Mouse (Mus musculus) kidney, adult 2 months (tissue): ENCODE measurements around the gene Bbip1. TPM values are rescaled to one million over a fixed set of nuclear protein-coding genes. Genes with fewer than 3 reads are reported as not detected.
A peak's percentile ranks its signal among the peaks of the same experiment; 100 is the strongest.
"Not testable (repeated sequence)": the region's sequence is repeated elsewhere in the genome, so short reads cannot be mapped to it uniquely, and the experiment has no call there.

Experiments
- DNase-seq: peaks from one replicate; pipeline ENCODE4 v3.0.0; 2021
- H3K27ac ChIP-seq: fragments of 200-500 bp; 2 replicates; pipeline ENCODE4 v1.5.1; 2012; ENCODE audit warnings: low read depth, low read length, control low read depth, inconsistent platforms; ENCODE audit not compliant: insufficient read depth
- H3K27me3 ChIP-seq: fragments of 200-500 bp; replicated peaks from 2 replicates; pipeline ENCODE4 v1.6.1; 2012; ENCODE audit warnings: mild to moderate bottlenecking, moderate library complexity, low read length, inconsistent platforms; ENCODE audit not compliant: control insufficient read depth, insufficient read depth
- H3K36me3 ChIP-seq: fragments of 200-500 bp; 2 replicates; pipeline ENCODE4 v1.6.1; 2012; ENCODE audit warnings: mild to moderate bottlenecking, moderate library complexity, low read length, inconsistent platforms; ENCODE audit not compliant: control insufficient read depth, insufficient read depth
- H3K4me1 ChIP-seq: fragments of 200-500 bp; 2 replicates; pipeline ENCODE4 v1.6.1; 2011; ENCODE audit warnings: low read length; ENCODE audit not compliant: control insufficient read depth, insufficient read depth
- H3K4me3 ChIP-seq: fragments of 200-500 bp; 2 replicates; pipeline ENCODE4 v1.5.1; 2011; ENCODE audit warnings: mild to moderate bottlenecking, low read depth, low read length, control low read depth; ENCODE audit not compliant: insufficient read depth
- CTCF ChIP-seq: fragments of 200-500 bp; conservative IDR thresholded peaks from 2 replicates; pipeline ENCODE4 v1.5.1; 2011; ENCODE audit warnings: low read depth, mild to moderate bottlenecking, control low read depth, low read length, moderate library complexity, mixed read lengths; ENCODE audit not compliant: insufficient read depth, insufficient read length
- POLR2A ChIP-seq: fragments of 200-500 bp; IDR thresholded peaks from one replicate; pipeline ENCODE4 v1.6.1; 2011; ENCODE audit warnings: low read depth, low read length, control low read depth
- WGBS: fragments of 180-500 bp; shearing (Covaris S2); methylation state at CpG from one replicate; pipeline ENCODE4 v1.1.7; 2018; 5-methylcytosine and 5-hydroxymethylcytosine counted together
- polyA plus RNA-seq: library from polyadenylated mRNA; depleted of rRNA; stranded (reverse); fragments of >200 nt; gene quantifications from 2 replicates; pipeline ENCODE4 v1.2.3, GENCODE M21; 2012

Bbip1 gene
- polyA plus RNA-seq, 1 experiment, result 12.6 TPM

- Histone ChIP-seq H3K27ac (no peak overlapping the region), H3K4me3 (no peak overlapping the region), H3K4me1 (peaks cover 10% of the 10 kb centered on the region; the same call in 1 of the 2 replicates), H3K27me3 (no peaks in the 10 kb centered on the region), H3K36me3 (no peaks in the 10 kb centered on the region; the same call in 1 of the 2 replicates)
- no peak for TF ChIP-seq CTCF
- TF ChIP-seq POLR2A, result no peak
- 62% methylated on average over 7 of the region's 7 CpGs for WGBS
- DNase-seq, result no peak
These were observed 27.5 kb upstream of the Bbip1 start for GRCm38 (mm10) chr19:53971938-53972337.

- Histone ChIP-seq H3K4me1 (peaks cover 8% of the 10 kb centered on the region; the same call in 1 of the 2 replicates), H3K27me3 (no peaks in the 10 kb centered on the region), H3K36me3 (no peaks in the 10 kb centered on the region), H3K4me3 (no peak overlapping the region), H3K27ac (no peak overlapping the region)
- 77% methylated on average over 3 of the region's 3 CpGs for WGBS
- TF ChIP-seq POLR2A (no peak), CTCF (no peak)
- no peak for DNase-seq
These were observed 24.8 kb upstream of the Bbip1 start for GRCm38 (mm10) chr19:53969226-53969625.

DNA sequence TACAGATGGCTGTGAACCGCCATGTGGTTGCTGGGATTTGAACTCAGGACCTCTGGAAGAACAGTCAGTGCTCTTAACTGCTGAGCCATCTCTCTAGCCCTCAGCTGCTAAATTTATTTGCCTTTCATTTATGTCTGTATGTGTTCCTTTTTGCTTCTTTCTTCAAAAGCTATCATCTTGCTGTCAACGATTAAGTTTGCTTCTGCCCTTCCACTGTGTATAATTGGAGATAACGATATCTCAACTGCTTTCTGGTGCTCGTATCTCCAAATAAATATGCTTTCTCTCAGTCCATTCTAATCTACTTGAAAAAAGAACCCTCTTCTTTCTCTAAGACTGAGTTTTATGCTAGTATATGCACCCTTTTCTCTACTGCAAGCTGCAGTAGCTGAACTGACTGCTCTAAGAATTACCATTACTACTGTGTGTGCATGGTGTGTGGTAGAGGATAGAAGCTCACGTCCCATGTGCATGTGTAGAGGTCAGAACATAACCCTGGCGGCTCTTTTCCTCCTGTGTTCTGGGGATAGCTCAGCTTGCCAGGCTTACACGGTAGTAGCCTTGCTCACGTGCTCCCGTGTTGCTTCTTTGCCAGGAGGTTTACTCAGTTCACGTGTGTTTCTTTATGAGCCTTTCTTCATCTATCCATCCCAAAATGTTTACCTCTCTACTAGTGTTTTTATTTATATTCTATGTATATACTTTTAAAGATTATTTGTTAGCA lies 20.6 kb upstream of the Bbip1 start:
- TF ChIP-seq POLR2A (no peak), CTCF (no peak)
- WGBS, result 86% methylated on average over 10 of the region's 10 CpGs
- no peak for DNase-seq

DNA sequence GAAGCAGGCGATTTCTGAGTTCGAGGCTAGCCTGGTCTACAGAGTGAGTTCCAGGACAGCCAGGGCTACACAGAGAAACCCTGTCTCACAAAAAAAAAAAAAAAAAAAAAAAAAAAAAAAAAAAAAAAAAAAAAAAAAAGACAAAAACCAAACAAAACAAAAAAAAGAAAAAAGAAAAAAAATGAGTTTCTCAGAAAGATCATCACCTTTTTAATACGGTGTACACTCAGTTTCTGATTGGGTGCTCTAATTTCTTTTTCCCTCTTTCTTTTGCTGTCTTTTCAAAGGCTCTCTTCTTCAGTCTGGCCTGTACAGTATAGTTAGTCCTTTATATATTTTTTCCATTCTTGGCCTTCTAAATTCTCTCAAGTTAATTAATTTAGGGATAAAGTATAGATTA lies 19.9 kb upstream of the Bbip1 start:
- H3K27me3 ChIP-seq, H3K4me1 ChIP-seq, H3K4me3 ChIP-seq, DNase-seq, H3K36me3 ChIP-seq, H3K27ac ChIP-seq: not testable (repeated sequence)
- 92% methylated on average over 3 of the region's 3 CpGs for WGBS

More for the DNA sequence above, 20.6 kb upstream of the Bbip1 start:
- Histone ChIP-seq H3K27me3 (no peaks in the 10 kb centered on the region), H3K4me3 (no peak overlapping the region), H3K36me3 (no peaks in the 10 kb centered on the region), H3K27ac (no peak overlapping the region), H3K4me1 (peaks cover 4% of the 10 kb centered on the region; the same call in 1 of the 2 replicates)

- WGBS, result 80% methylated on average over 4 of the region's 4 CpGs
- no peak for TF ChIP-seq POLR2A
- TF ChIP-seq CTCF, result no peak
- no peaks in the 10 kb centered on the region for H3K27me3 ChIP-seq
- H3K4me3 ChIP-seq, result no peak overlapping the region
- H3K27ac ChIP-seq, result no peak overlapping the region
- no peak for DNase-seq
- peaks cover 4% of the 10 kb centered on the region; the same call in 1 of the 2 replicates for H3K4me1 ChIP-seq
- no peaks in the 10 kb centered on the region for H3K36me3 ChIP-seq
These were observed 18.1 kb upstream of the Bbip1 start for GRCm38 (mm10) chr19:53962511-53962910.

- TF ChIP-seq CTCF, result no peak
- TF ChIP-seq POLR2A, result no peak
- no peaks in the 10 kb centered on the region for H3K27me3 ChIP-seq
- H3K4me1 ChIP-seq, result peaks cover 4% of the 10 kb centered on the region; the same call in 1 of the 2 replicates
- H3K4me3 ChIP-seq, result no peak overlapping the region
- H3K27ac ChIP-seq, result no peak overlapping the region
- no peaks in the 10 kb centered on the region for H3K36me3 ChIP-seq
- 96% methylated on average over 2 of the region's 2 CpGs for WGBS
- no peak for DNase-seq
These were observed 13.1 kb upstream of the Bbip1 start for GRCm38 (mm10) chr19:53957513-53957912.

DNA sequence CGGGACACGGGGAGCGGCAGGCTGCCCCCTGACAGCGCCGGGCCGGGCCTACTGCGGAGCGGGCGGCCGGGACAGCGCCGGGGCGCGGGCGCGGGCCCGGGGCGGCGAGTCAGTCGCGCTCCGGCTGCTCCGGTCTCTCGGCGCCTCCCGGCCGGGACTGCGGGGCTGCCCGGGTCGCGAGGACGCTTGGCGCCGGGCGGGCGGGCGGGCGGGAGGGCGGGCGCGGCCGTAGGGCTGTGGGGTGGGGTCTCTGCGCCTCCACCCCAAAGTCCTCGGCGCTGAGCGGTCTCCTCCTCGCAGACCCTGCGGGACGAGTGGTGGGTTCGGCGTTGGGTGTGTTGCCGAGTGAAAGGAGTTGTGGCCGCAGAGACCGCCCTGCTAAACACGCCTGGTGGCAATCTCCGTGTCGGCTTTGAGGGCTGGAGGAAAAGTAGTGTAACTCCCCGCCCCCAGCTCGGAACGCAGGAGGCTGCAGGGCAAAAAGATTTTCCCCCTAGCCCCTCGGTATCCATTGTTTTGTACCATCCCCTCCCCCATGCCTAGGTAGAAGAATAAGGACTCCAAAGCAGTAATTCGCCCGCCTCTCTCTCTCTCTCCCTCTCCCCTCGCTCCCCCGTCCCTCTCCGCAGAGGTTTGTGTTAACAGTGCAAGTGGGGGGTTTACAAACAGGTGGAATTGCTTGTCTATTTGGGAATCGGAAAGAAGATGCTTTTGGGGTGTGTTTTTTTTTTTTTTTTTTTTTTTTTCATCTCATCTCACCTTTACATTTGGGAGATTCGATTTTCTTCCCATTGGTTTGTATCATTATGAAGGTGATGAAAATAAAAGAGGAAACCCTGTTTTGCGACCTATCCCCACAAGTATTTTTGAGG lies 980 bp upstream of the Bbip1 start:
- Histone ChIP-seq H3K4me3 (peak overlapping the region; percentile 74), H3K4me1 (peaks cover 13% of the 10 kb centered on the region; the same call in 1 of the 2 replicates), H3K27me3 (no peaks in the 10 kb centered on the region), H3K27ac (peak overlapping the region; percentile 64; the same call in 1 of the 2 replicates), H3K36me3 (no peaks in the 10 kb centered on the region)
- peak; percentile 40 for DNase-seq
- 1% methylated on average over 62 of the region's 69 CpGs for WGBS
- TF ChIP-seq CTCF (no peak), POLR2A (no peak)
